Mouse (Mus musculus) forebrain, embryonic 12.5 days (tissue): ENCODE measurements around the gene Hoxd11. TPM values are rescaled to one million over a fixed set of nuclear protein-coding genes. Genes with fewer than 3 reads are reported as not detected.
A peak's percentile ranks its signal among the peaks of the same experiment; 100 is the strongest.

ENCODE experiments used
- ATAC-seq: fragments of 200-750 bp; cut with Nextera tagmentation; 2 replicates; pipeline ENCODE4 v1.8.0; 2017; ENCODE audit warnings: moderate TSS enrichment; ENCODE audit not compliant: low FRiP score
- H3K27ac ChIP-seq: fragments of 300-500 bp; sonication (generic); 2 replicates; pipeline ENCODE4 v1.5.1; 2016; ENCODE audit warnings: mild to moderate bottlenecking
- H3K27me3 ChIP-seq: fragments of 300-500 bp; sonication (generic); 2 replicates; pipeline ENCODE4 v1.6.1; 2016; ENCODE audit warnings: mild to moderate bottlenecking
- H3K36me3 ChIP-seq: fragments of 300-500 bp; sonication (generic); replicated peaks from 2 replicates; pipeline ENCODE4 v1.6.1; 2016; ENCODE audit warnings: mild to moderate bottlenecking
- H3K4me1 ChIP-seq: fragments of 300-500 bp; sonication (generic); 2 replicates; pipeline ENCODE4 v1.6.1; 2016
- H3K4me2 ChIP-seq: fragments of 300-500 bp; sonication (generic); 2 replicates; pipeline ENCODE4 v1.6.1; 2016; ENCODE audit warnings: mild to moderate bottlenecking, moderate library complexity
- H3K4me3 ChIP-seq: fragments of 300-500 bp; sonication (generic); replicated peaks from 2 replicates; pipeline ENCODE4 v1.5.1; 2016; ENCODE audit warnings: mild to moderate bottlenecking
- H3K9ac ChIP-seq: fragments of 300-500 bp; sonication (generic); 2 replicates; pipeline ENCODE4 v1.6.1; 2016; ENCODE audit warnings: mild to moderate bottlenecking
- H3K9me3 ChIP-seq: fragments of 300-500 bp; sonication (generic); 2 replicates; pipeline ENCODE4 v1.6.1; 2016
- WGBS: fragments of 180-500 bp; shearing (Covaris S2); methylation state at CpG from one replicate; pipeline ENCODE4 v1.1.7; 2016; 5-methylcytosine and 5-hydroxymethylcytosine counted together
- polyA plus RNA-seq: library from polyadenylated mRNA; unstranded; fragments of >200 nt; fragmentation: Nextera tagmentation; extraction: Ambion mirVana; gene quantifications from 2 replicates; pipeline ENCODE4 v1.2.1, GENCODE M21; 2016

Gene Hoxd11
- polyA plus RNA-seq, 1 experiment from 2014 or later = not detected

GRCm38 (mm10) chr2:74687698-74688555 lies 8.6 kb downstream of the Hoxd11 start:
- ATAC-seq = no peak
- Histone ChIP-seq H3K4me3 (no peak overlapping the region), H3K27ac (no peak overlapping the region), H3K4me1 (peaks cover 5% of the 10 kb centered on the region; the same call in 1 of the 2 replicates), H3K27me3 (peaks cover 87% of the 10 kb centered on the region), H3K36me3 (no peaks in the 10 kb centered on the region), H3K4me2 (no peak overlapping the region), H3K9me3 (no peaks in the 10 kb centered on the region), H3K9ac (no peak overlapping the region)
- WGBS = 1% methylated on average over 31 of the region's 31 CpGs

- Histone ChIP-seq H3K4me2 (no peak overlapping the region), H3K4me3 (no peak overlapping the region), H3K27me3 (peaks cover 87% of the 10 kb centered on the region), H3K27ac (no peak overlapping the region), H3K36me3 (no peaks in the 10 kb centered on the region), H3K4me1 (peaks cover 4% of the 10 kb centered on the region; the same call in 1 of the 2 replicates), H3K9me3 (no peaks in the 10 kb centered on the region), H3K9ac (no peak overlapping the region)
- no peak for ATAC-seq
- 4% methylated on average over 12 of the region's 12 CpGs for WGBS
Observed at GRCm38 (mm10) chr2:74688795-74689573, 9.6 kb downstream of the Hoxd11 start.

- Histone ChIP-seq H3K9me3 (no peaks in the 10 kb centered on the region), H3K27me3 (peaks cover 87% of the 10 kb centered on the region), H3K9ac (no peak overlapping the region), H3K36me3 (no peaks in the 10 kb centered on the region), H3K4me2 (no peak overlapping the region), H3K4me1 (peaks cover 4% of the 10 kb centered on the region; the same call in 1 of the 2 replicates), H3K27ac (no peak overlapping the region), H3K4me3 (no peak overlapping the region)
- 1% methylated on average over 24 of the region's 24 CpGs for WGBS
- no peak for ATAC-seq
Observed at GRCm38 (mm10) chr2:74689574-74690337, 10.4 kb downstream of the Hoxd11 start.

GRCm38 (mm10) chr2:74690338-74690716 lies 11.0 kb downstream of the Hoxd11 start:
- WGBS = 11% methylated on average over 8 of the region's 8 CpGs
- peaks cover 87% of the 10 kb centered on the region for H3K27me3 ChIP-seq
- H3K4me1 ChIP-seq = peaks cover 4% of the 10 kb centered on the region; the same call in 1 of the 2 replicates
- no peak overlapping the region for H3K27ac ChIP-seq
- no peak for ATAC-seq
- H3K4me3 ChIP-seq = no peak overlapping the region
- no peak overlapping the region for H3K4me2 ChIP-seq
- no peaks in the 10 kb centered on the region for H3K9me3 ChIP-seq
- H3K36me3 ChIP-seq = no peaks in the 10 kb centered on the region
- no peak overlapping the region for H3K9ac ChIP-seq

GRCm38 (mm10) chr2:74691022-74691951 lies 11.9 kb downstream of the Hoxd11 start, which contains the start of gene Hoxd10:
TSS of gene Hoxd10 (plus strand) at chr2:74691924.
- Histone ChIP-seq H3K27ac (no peak within 1 kb of the TSS), H3K4me2 (0 out of 2 replicates have a peak within 1 kb of the TSS, but pooled peaks have one; percentile 24), H3K36me3 (no peaks in the 10 kb centered on the region), H3K27me3 (peaks cover 91% of the 10 kb centered on the region), H3K4me1 (peaks cover 4% of the 10 kb centered on the region; the same call in 1 of the 2 replicates), H3K4me3 (0 out of 2 replicates have a peak within 1 kb of the TSS, but pooled peaks have one; percentile 14), H3K9me3 (no peaks in the 10 kb centered on the region), H3K9ac (no peak within 1 kb of the TSS)
- WGBS = under 1% methylated on average over 56 of the region's 56 CpGs
- peak; percentile 63; the same call in 1 of the 2 replicates for ATAC-seq

GRCm38 (mm10) chr2:74691995-74692807 lies 12.8 kb downstream of the Hoxd11 start:
- Histone ChIP-seq H3K36me3 (no peaks in the 10 kb centered on the region), H3K9ac (no peak overlapping the region), H3K4me1 (peaks cover 4% of the 10 kb centered on the region; the same call in 1 of the 2 replicates), H3K27ac (no peak overlapping the region), H3K4me2 (no peak overlapping the region), H3K9me3 (no peaks in the 10 kb centered on the region), H3K4me3 (no peak overlapping the region), H3K27me3 (peaks cover 91% of the 10 kb centered on the region)
- ATAC-seq = no peak
- 3% methylated on average over 35 of the region's 35 CpGs for WGBS

GRCm38 (mm10) chr2:74692808-74693431 lies 13.6 kb downstream of the Hoxd11 start:
- WGBS = under 1% methylated on average over 20 of the region's 20 CpGs
- no peak overlapping the region for H3K4me2 ChIP-seq
- H3K4me1 ChIP-seq = peaks cover 9% of the 10 kb centered on the region
- no peak overlapping the region for H3K4me3 ChIP-seq
- no peak for ATAC-seq
- H3K36me3 ChIP-seq = no peaks in the 10 kb centered on the region
- H3K27me3 ChIP-seq = peaks cover 91% of the 10 kb centered on the region
- H3K9me3 ChIP-seq = no peaks in the 10 kb centered on the region
- no peak overlapping the region for H3K27ac ChIP-seq
- no peak overlapping the region for H3K9ac ChIP-seq

- peaks cover 92% of the 10 kb centered on the region for H3K27me3 ChIP-seq
- no peaks in the 10 kb centered on the region for H3K36me3 ChIP-seq
- peaks cover 14% of the 10 kb centered on the region for H3K4me1 ChIP-seq
- no peak overlapping the region for H3K4me2 ChIP-seq
- WGBS = 10% methylated on average over 4 of the region's 4 CpGs
- H3K9ac ChIP-seq = no peak overlapping the region
- H3K4me3 ChIP-seq = no peak overlapping the region
- no peaks in the 10 kb centered on the region for H3K9me3 ChIP-seq
- no peak for ATAC-seq
- H3K27ac ChIP-seq = no peak overlapping the region
Observed at GRCm38 (mm10) chr2:74693432-74693827, 14.1 kb downstream of the Hoxd11 start.

- H3K9ac ChIP-seq = no peak overlapping the region
- H3K4me2 ChIP-seq = no peak overlapping the region
- H3K27ac ChIP-seq = no peak overlapping the region
- H3K27me3 ChIP-seq = peaks cover 95% of the 10 kb centered on the region
- no peaks in the 10 kb centered on the region for H3K9me3 ChIP-seq
- H3K36me3 ChIP-seq = no peaks in the 10 kb centered on the region
- H3K4me1 ChIP-seq = peaks cover 18% of the 10 kb centered on the region
- WGBS = 2% methylated on average over 16 of the region's 16 CpGs
- H3K4me3 ChIP-seq = no peak overlapping the region
- ATAC-seq = no peak
Observed at GRCm38 (mm10) chr2:74694066-74694465, 14.7 kb downstream of the Hoxd11 start.

- Histone ChIP-seq H3K27ac (no peak overlapping the region), H3K27me3 (peaks cover 96% of the 10 kb centered on the region), H3K9me3 (no peaks in the 10 kb centered on the region), H3K4me3 (no peak overlapping the region), H3K4me2 (no peak overlapping the region), H3K36me3 (no peaks in the 10 kb centered on the region), H3K4me1 (peaks cover 18% of the 10 kb centered on the region), H3K9ac (no peak overlapping the region)
- 9% methylated on average over 1 of the region's 1 CpGs for WGBS
- ATAC-seq = no peak
Observed at GRCm38 (mm10) chr2:74695383-74695782, 16.0 kb downstream of the Hoxd11 start.
